Mouse (Mus musculus): ENCODE results near the gene Exoc7. TPM values are rescaled to one million over a fixed set of nuclear protein-coding genes. Genes with fewer than 3 reads are reported as not detected.

The Exoc7 gene
- polyA plus RNA-seq, 1 experiment from 2014 or later = 97.5 TPM

GRCm38 (mm10) chr11:116245616-116246015, 61.4 kb downstream of the Exoc7 start:
- Histone ChIP-seq H3K36me3 (peaks cover 83% of the 10 kb centered on the region), H3K4me1 (replicated peaks) (peaks cover 9% of the 10 kb centered on the region), H3K27me3 (no peaks in the 10 kb centered on the region), H3K4me2 (no peak overlapping the region), H3K9ac (no peak overlapping the region), H3K4me3 (no peak overlapping the region), H3K9me3 (no peaks in the 10 kb centered on the region), H3K27ac (no peak overlapping the region)
- ATAC-seq (ENCODE audit: low FRiP score) = no peak
- WGBS = 83% methylated on average over 6 of the region's 6 CpGs

DNA sequence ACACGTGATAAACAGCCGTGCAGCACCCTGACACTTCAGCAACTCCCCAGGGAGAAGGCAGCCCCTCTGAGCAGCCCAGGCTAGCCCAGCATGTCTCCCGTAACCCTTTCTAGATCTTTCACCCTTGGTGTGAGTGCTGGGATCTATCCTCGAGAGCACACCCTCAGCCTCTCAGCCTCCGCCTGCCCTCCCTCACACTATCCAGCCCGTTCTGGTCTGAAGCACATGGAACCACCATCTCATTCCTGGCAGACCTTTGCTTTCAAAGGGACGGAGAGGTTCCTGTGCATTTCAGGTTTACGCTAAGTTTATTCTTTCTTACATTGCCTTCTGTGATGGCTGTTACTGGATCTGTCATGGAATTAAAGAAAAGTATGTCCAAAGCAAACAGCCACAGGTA, 62.5 kb downstream of the Exoc7 start:
- Histone ChIP-seq H3K9me3 (no peaks in the 10 kb centered on the region), H3K27ac (no peak overlapping the region), H3K4me1 (replicated peaks) (peaks cover 13% of the 10 kb centered on the region), H3K36me3 (peaks cover 73% of the 10 kb centered on the region), H3K9ac (no peak overlapping the region), H3K27me3 (no peaks in the 10 kb centered on the region), H3K4me2 (no peak overlapping the region), H3K4me3 (no peak overlapping the region)
- ATAC-seq (ENCODE audit: low FRiP score) = no peak
- 90% methylated on average over 8 of the region's 8 CpGs for WGBS

- 39% methylated on average over 12 of the region's 12 CpGs for WGBS
- Histone ChIP-seq H3K27me3 (peaks cover 21% of the 10 kb centered on the region), H3K4me2 (no peak overlapping the region), H3K9ac (0 out of 2 replicates have a peak overlapping the region, but pooled peaks have one; percentile 2), H3K4me1 (replicated peaks) (peaks cover 23% of the 10 kb centered on the region), H3K36me3 (peaks cover 45% of the 10 kb centered on the region), H3K9me3 (no peaks in the 10 kb centered on the region), H3K27ac (no peak overlapping the region), H3K4me3 (no peak overlapping the region)
- no peak for ATAC-seq (ENCODE audit: low FRiP score)
Observed at GRCm38 (mm10) chr11:116241744-116242235, 65.2 kb downstream of the Exoc7 start.

DNA sequence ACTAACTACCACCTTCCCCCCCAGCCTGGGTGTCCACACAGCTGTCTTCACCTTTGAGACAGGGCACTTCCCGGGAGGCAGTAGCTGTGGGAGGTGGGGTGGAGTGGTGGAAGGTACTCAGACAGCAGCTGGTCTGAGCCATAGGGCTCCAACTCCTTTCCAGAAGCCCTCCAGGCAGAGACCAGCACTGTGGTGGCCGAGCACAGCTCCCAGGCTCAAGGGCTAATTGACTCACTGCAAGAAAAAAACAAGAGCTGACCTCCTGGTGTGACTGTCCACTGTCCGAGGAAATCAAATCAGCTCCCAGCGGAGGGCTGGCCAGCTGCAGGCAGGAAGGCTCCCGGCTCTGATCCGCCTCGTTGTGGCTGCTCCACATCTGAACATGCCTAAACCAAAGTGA, 67.2 kb downstream of the Exoc7 start:
- Histone ChIP-seq H3K9me3 (no peaks in the 10 kb centered on the region), H3K4me2 (no peak overlapping the region), H3K4me3 (no peak overlapping the region), H3K4me1 (replicated peaks) (peaks cover 23% of the 10 kb centered on the region), H3K9ac (peak overlapping the region; percentile 53; the same call in 1 of the 2 replicates), H3K27me3 (peaks cover 32% of the 10 kb centered on the region), H3K36me3 (peaks cover 25% of the 10 kb centered on the region), H3K27ac (peak overlapping the region; percentile 19; the same call in 1 of the 2 replicates)
- WGBS = 26% methylated on average over 7 of the region's 7 CpGs
- no peak for ATAC-seq (ENCODE audit: low FRiP score)

Other genes starting within 250 kb of the Exoc7 start
- gene Unc13d, start 229.3 kb downstream of the Exoc7 start, polyA plus RNA-seq (2015; fragmentation: Nextera tagmentation; extraction: Ambion mirVana) = 1.5 and 2.0 TPM in 2 replicates
- gene Wbp2, start 220.2 kb downstream of the Exoc7 start, polyA plus RNA-seq (2015; fragmentation: Nextera tagmentation; extraction: Ambion mirVana) = 129 and 133 TPM in 2 replicates
- 3.9 and 4.5 TPM in 2 replicates for gene Trim47, start 180.0 kb downstream of the Exoc7 start, polyA plus RNA-seq (2015; fragmentation: Nextera tagmentation; extraction: Ambion mirVana)
- gene Trim65, start 176.1 kb downstream of the Exoc7 start, polyA plus RNA-seq (2015; fragmentation: Nextera tagmentation; extraction: Ambion mirVana) = 1.9 and 2.3 TPM in 2 replicates
- 76.4 and 78.2 TPM in 2 replicates for gene Mrpl38, start 168.4 kb downstream of the Exoc7 start, polyA plus RNA-seq (2015; fragmentation: Nextera tagmentation; extraction: Ambion mirVana)
- 64.4 and 69.5 TPM in 2 replicates for gene Fbf1, start 139.1 kb downstream of the Exoc7 start, polyA plus RNA-seq (2015; fragmentation: Nextera tagmentation; extraction: Ambion mirVana)
- 87.7 and 91.7 TPM in 2 replicates for gene Ten1, start 108.4 kb downstream of the Exoc7 start, polyA plus RNA-seq (2015; fragmentation: Nextera tagmentation; extraction: Ambion mirVana)
- 53.2 and 54.6 TPM in 2 replicates for gene Acox1, start 108.2 kb downstream of the Exoc7 start, polyA plus RNA-seq (2015; fragmentation: Nextera tagmentation; extraction: Ambion mirVana)
- 0.35 and 0.43 TPM in 2 replicates for gene Evpl, start 69.2 kb downstream of the Exoc7 start, polyA plus RNA-seq (2015; fragmentation: Nextera tagmentation; extraction: Ambion mirVana)
- 63.7 and 64.4 TPM in 2 replicates for gene Srp68, start 33.0 kb downstream of the Exoc7 start, polyA plus RNA-seq (2015; fragmentation: Nextera tagmentation; extraction: Ambion mirVana)
- 0.27 and 0.56 TPM in 2 replicates for gene Galr2, start 26.3 kb downstream of the Exoc7 start, polyA plus RNA-seq (2015; fragmentation: Nextera tagmentation; extraction: Ambion mirVana)
- gene Foxj1, start 28.2 kb upstream of the Exoc7 start, polyA plus RNA-seq (2015; fragmentation: Nextera tagmentation; extraction: Ambion mirVana) = 14.2 and 24.3 TPM in 2 replicates
- 35.0 and 39.6 TPM in 2 replicates for gene Rnf157, start 105.8 kb upstream of the Exoc7 start, polyA plus RNA-seq (2015; fragmentation: Nextera tagmentation; extraction: Ambion mirVana)
- 43.6 and 44.5 TPM in 2 replicates for gene Ubald2, start 126.9 kb upstream of the Exoc7 start, polyA plus RNA-seq (2015; fragmentation: Nextera tagmentation; extraction: Ambion mirVana)
- 0.19 and 0.42 TPM in 2 replicates for gene Qrich2, start 159.0 kb upstream of the Exoc7 start, polyA plus RNA-seq (2015; fragmentation: Nextera tagmentation; extraction: Ambion mirVana)
- 171 and 178 TPM in 2 replicates for gene Prpsap1, start 187.0 kb upstream of the Exoc7 start, polyA plus RNA-seq (2015; fragmentation: Nextera tagmentation; extraction: Ambion mirVana)
- 3.1 and 3.3 TPM in 2 replicates for gene Sphk1, start 223.7 kb upstream of the Exoc7 start, polyA plus RNA-seq (2015; fragmentation: Nextera tagmentation; extraction: Ambion mirVana)

Data from hindbrain, embryonic 13.5 days (tissue).